Mouse (Mus musculus): ENCODE results near the gene Scn8a. TPM values are rescaled to one million over a fixed set of nuclear protein-coding genes. Genes with fewer than 3 reads are reported as not detected.

The Scn8a gene
- polyA plus RNA-seq, 1 experiment from 2014 or later = 20.2 TPM

DNA sequence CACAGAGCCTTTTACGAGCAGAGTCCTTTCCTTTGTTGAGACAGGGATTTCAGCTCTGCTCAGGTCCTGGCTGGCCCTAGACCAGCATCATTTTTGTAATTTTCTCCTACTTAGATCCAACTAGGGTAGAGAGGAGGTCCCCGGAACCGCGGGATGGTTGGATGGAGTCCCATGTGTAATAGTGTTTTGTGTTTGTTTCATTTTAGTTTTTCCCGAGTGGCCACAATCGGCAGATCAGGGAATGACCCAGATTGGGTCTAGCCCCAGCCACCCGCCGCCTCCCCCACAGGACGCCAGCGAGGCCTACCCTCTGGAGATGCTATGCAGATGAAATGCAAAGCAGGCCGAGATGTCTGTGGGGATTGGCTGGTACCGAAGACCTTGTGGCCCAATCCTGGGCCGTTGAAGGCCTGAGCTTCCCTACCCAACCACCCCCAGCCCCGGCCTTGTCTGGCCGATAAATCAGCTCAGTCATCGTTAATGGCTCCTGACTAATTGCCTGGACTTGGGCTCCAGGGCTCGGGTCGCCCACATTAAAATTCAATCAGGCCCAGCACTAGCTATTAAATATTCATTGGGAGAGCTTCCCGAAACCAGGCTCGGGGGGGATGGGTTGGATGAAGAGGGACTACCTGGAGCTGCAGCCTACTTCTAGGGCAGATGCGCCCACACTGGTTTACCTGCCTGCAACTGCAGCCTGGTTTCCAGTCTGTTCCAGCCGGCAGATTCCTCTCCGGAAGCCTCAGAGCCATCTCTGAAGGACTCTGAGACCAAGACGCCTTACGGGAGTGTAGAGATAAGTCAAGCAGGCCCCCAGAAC lies 223.4 kb downstream of the Scn8a start:
- Histone ChIP-seq H3K27me3 (no peaks in the 10 kb centered on the region), H3K4me1 (peaks cover 49% of the 10 kb centered on the region), H3K4me3 (no peak overlapping the region), H3K27ac (peak overlapping the region; percentile 82), H3K36me3 (no peaks in the 10 kb centered on the region), H3K9ac (no peak overlapping the region), H3K9me3 (replicated peaks) (no peaks in the 10 kb centered on the region), H3K4me2 (replicated peaks) (peak overlapping the region; percentile 29)
- peak; percentile 95 for ATAC-seq (ENCODE audit: low FRiP score)
- 12% methylated on average over 25 of the region's 25 CpGs for WGBS

GRCm38 (mm10) chr15:101093988-101094387 lies 224.3 kb downstream of the Scn8a start:
- no peaks in the 10 kb centered on the region for H3K36me3 ChIP-seq
- no peaks in the 10 kb centered on the region for H3K27me3 ChIP-seq
- no peak for ATAC-seq (ENCODE audit: low FRiP score)
- no peak overlapping the region for H3K4me3 ChIP-seq
- H3K9me3 ChIP-seq (replicated peaks) = no peaks in the 10 kb centered on the region
- peaks cover 49% of the 10 kb centered on the region for H3K4me1 ChIP-seq
- peak overlapping the region; percentile 82; the same call in 1 of the 2 replicates for H3K27ac ChIP-seq
- 49% methylated on average over 6 of the region's 6 CpGs for WGBS
- H3K4me2 ChIP-seq (replicated peaks) = no peak overlapping the region; the same call in 1 of the 2 replicates
- no peak overlapping the region for H3K9ac ChIP-seq

- Histone ChIP-seq H3K9me3 (replicated peaks) (no peaks in the 10 kb centered on the region), H3K4me1 (peaks cover 51% of the 10 kb centered on the region), H3K9ac (0 out of 2 replicates have a peak overlapping the region, but pooled peaks have one; percentile 4), H3K27me3 (0 out of 2 replicates have a peak, but pooled peaks cover 2% of the 10 kb centered on the region), H3K4me3 (no peak overlapping the region), H3K4me2 (replicated peaks) (no peak overlapping the region), H3K27ac (no peak overlapping the region), H3K36me3 (no peaks in the 10 kb centered on the region)
- 56% methylated on average over 9 of the region's 9 CpGs for WGBS
- ATAC-seq (ENCODE audit: low FRiP score) = no peak
Measured at GRCm38 (mm10) chr15:101094979-101095378, 225.3 kb downstream of the Scn8a start.

DNA sequence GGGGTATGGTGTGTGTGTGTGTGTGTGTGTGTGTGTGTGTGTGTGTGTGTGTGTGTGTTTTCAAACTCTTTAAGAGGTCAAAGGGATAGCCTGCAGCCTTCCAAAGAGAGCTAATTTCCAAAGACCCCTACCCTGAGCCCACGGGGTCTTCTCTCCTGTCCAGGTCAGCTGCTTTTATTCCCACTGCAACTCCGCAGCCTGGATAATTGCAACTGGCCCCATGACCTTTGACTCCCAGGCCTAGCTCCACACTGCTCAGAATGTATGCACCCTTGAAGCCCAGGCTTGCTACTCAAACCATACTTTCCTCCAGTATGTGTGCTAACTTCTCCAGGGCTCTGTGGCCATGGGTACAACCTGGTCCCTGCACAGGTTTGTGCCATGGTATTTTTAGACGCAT lies 225.7 kb downstream of the Scn8a start:
- H3K9ac ChIP-seq = no peak overlapping the region
- H3K27ac ChIP-seq = no peak overlapping the region
- no peaks in the 10 kb centered on the region for H3K9me3 ChIP-seq (replicated peaks)
- H3K27me3 ChIP-seq = 0 out of 2 replicates have a peak, but pooled peaks cover 2% of the 10 kb centered on the region
- H3K4me2 ChIP-seq (replicated peaks) = no peak overlapping the region
- no peak overlapping the region for H3K4me3 ChIP-seq
- peaks cover 51% of the 10 kb centered on the region for H3K4me1 ChIP-seq
- no peak for ATAC-seq (ENCODE audit: low FRiP score)
- H3K36me3 ChIP-seq = no peaks in the 10 kb centered on the region
- 37% methylated on average over 3 of the region's 3 CpGs for WGBS

Other genes starting within 250 kb of the Scn8a start
- 5.0 and 5.6 TPM in 2 replicates for gene Smagp, start 232.9 kb upstream of the Scn8a start, polyA plus RNA-seq (2016; fragmentation: Nextera tagmentation; extraction: Ambion mirVana)
- 3.0 and 3.4 TPM in 2 replicates for gene Bin2, start 200.3 kb upstream of the Scn8a start, polyA plus RNA-seq (2016; fragmentation: Nextera tagmentation; extraction: Ambion mirVana)
- gene Cela1, start 181.9 kb upstream of the Scn8a start, polyA plus RNA-seq (2016; fragmentation: Nextera tagmentation; extraction: Ambion mirVana) = 1.6 and 1.9 TPM in 2 replicates
- 0.26 and 0.34 TPM in 2 replicates for gene Galnt6, start 140.5 kb upstream of the Scn8a start, polyA plus RNA-seq (2016; fragmentation: Nextera tagmentation; extraction: Ambion mirVana)
- 17.9 and 22.7 TPM in 2 replicates for gene Slc4a8, start 108.1 kb upstream of the Scn8a start, polyA plus RNA-seq (2016; fragmentation: Nextera tagmentation; extraction: Ambion mirVana)
- gene Gm47841, start 177.5 kb downstream of the Scn8a start, polyA plus RNA-seq (2016; fragmentation: Nextera tagmentation; extraction: Ambion mirVana) = not detected in 2 replicates
- 0.41 and 0.44 TPM in 2 replicates for gene Fignl2, start 208.7 kb downstream of the Scn8a start, polyA plus RNA-seq (2016; fragmentation: Nextera tagmentation; extraction: Ambion mirVana)
- gene Ankrd33, start 245.9 kb downstream of the Scn8a start, polyA plus RNA-seq (2016; fragmentation: Nextera tagmentation; extraction: Ambion mirVana) = not detected in 2 replicates

Measured in hindbrain, embryonic 12.5 days (tissue).